Mouse (Mus musculus) ovary, adult 10 weeks (tissue): ENCODE results near the gene Cd300ld. TPM values are rescaled to one million over a fixed set of nuclear protein-coding genes. Genes with fewer than 3 reads are reported as not detected.

Experiments
- polyA plus RNA-seq: library from polyadenylated mRNA; stranded (reverse); fragments of 350-450 nt; fragmentation: Illumina TruSeq; extraction: RNeasy Lipid Tissue Mini Kit (QIAGEN cat#74804); gene quantifications from one replicate; pipeline ENCODE4 v1.2.3, GENCODE M21; 2014

Gene Cd300ld
- polyA plus RNA-seq, result 4.2 TPM

GRCm38 (mm10) chr11:114989793-114990192 lies at the start of gene Cd300ld:
Gene Cd300ld, minus strand, starts transcription at chr11:114989922.

GRCm38 (mm10) chr11:115037669-115038068 lies 47.9 kb upstream of the Cd300ld start, which contains the start of gene Cd300ld5:
Gene Cd300ld5, minus strand, starts transcription at chr11:115037769.

DNA sequence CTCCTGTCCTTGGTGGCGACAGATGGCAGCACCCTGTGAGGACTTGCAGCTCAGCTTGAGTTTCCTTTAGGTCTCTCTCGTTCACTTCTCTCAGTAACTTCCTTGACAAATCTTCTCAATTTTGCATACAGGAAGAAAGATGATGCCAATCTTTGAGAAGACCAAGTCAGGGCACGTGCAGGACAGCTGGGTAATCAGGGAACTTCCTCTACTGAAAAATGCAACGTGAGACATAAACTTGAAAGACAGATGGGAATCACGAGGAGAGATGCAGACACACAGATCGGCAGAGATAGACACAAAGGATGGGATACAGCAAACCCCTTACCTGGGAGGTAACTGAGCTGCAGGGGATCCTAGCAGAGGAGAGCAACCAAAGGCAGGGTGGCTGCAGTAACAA lies 37.2 kb upstream of the Cd300ld start, which contains the start of gene Cd300ld4:
TSS of gene Cd300ld4 (minus strand) at position 101 of the 400 bp plus-strand sequence.

GRCm38 (mm10) chr11:115016093-115016492 lies 26.4 kb upstream of the Cd300ld start, which contains the start of gene Cd300ld2:
Gene Cd300ld2, minus strand, starts transcription at chr11:115016193.

DNA sequence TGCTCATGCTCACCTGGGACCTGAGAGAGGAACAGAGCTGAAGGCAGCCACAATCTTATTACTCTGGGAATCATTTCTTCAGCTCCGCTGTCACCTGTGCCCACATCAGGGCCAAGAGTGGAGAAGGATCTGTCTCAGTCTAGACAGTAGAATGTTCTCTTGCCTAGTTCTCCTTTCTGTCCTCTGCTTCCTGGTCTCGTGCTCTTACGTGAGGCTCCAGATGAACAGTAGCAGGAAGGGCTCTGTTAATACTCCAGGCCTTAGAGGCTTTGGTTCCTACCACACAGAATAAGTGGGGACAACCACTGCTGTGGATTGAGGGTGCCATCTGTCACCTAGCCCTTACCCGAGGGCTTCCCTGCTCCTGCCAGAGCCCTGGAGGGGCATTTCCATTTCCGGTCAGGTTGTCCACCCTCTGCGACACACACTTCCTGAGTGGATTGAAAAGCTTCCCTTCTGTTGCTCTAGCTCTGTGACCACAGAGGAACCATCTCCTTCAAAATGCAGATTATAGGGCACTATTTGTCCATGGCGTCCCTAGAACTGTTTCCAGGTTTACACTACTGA lies 11.8 kb upstream of the Cd300ld start, which contains the start of gene Cd300c2:
TSS of gene Cd300c2 (minus strand) at position 407 of the 567 bp plus-strand sequence.

GRCm38 (mm10) chr11:114968752-114969207 lies 20.9 kb downstream of the Cd300ld start, which contains the start of gene Cd300c:
Gene Cd300c, minus strand, starts transcription at chr11:114969157.

GRCm38 (mm10) chr11:114934144-114934543 lies 55.6 kb downstream of the Cd300ld start, which contains the start of gene Cd300lb:
Gene Cd300lb, minus strand, starts transcription at chr11:114934386.

Other genes starting within 250 kb of the Cd300ld start
- not detected for gene Kif19a, start 224.5 kb downstream of the Cd300ld start, polyA plus RNA-seq
- not detected for gene Btbd17, start 194.0 kb downstream of the Cd300ld start, polyA plus RNA-seq
- not detected for gene Gpr142, start 191.0 kb downstream of the Cd300ld start, polyA plus RNA-seq
- 2.5 TPM for gene Gprc5c, start 138.8 kb downstream of the Cd300ld start, polyA plus RNA-seq
- 9.1 TPM for gene Cd300a, start 99.9 kb downstream of the Cd300ld start, polyA plus RNA-seq
- gene Cd300lb, start 55.5 kb downstream of the Cd300ld start, polyA plus RNA-seq, result 2.9 TPM
- not detected for gene Cd300c, start 20.8 kb downstream of the Cd300ld start, polyA plus RNA-seq
- 3.0 TPM for gene Cd300c2, start 12.0 kb upstream of the Cd300ld start, polyA plus RNA-seq
- not detected for gene Cd300ld2, start 26.3 kb upstream of the Cd300ld start, polyA plus RNA-seq
- gene Cd300ld4, start 37.1 kb upstream of the Cd300ld start, polyA plus RNA-seq, result not detected
- gene Cd300ld5, start 47.8 kb upstream of the Cd300ld start, polyA plus RNA-seq, result 4.1 TPM
- gene Cd300ld3, start 58.5 kb upstream of the Cd300ld start, polyA plus RNA-seq, result 4.1 TPM
- 0.63 TPM for gene Cd300e, start 72.3 kb upstream of the Cd300ld start, polyA plus RNA-seq
- 0.60 TPM for gene Rab37, start 101.5 kb upstream of the Cd300ld start, polyA plus RNA-seq
- 0.48 TPM for gene Cd300lf, start 144.1 kb upstream of the Cd300ld start, polyA plus RNA-seq
- gene Slc9a3r1, start 173.4 kb upstream of the Cd300ld start, polyA plus RNA-seq, result 8.0 TPM
- 0.71 TPM for gene Tmem104, start 197.6 kb upstream of the Cd300ld start, polyA plus RNA-seq
- gene Nat9, start 197.9 kb upstream of the Cd300ld start, polyA plus RNA-seq, result 0.74 TPM